Mouse (Mus musculus): ENCODE data around the gene Ski. TPM values are rescaled to one million over a fixed set of nuclear protein-coding genes. Genes with fewer than 3 reads are reported as not detected.

The Ski gene
- polyA plus RNA-seq, 1 experiment from 2014 or later: 11.9 TPM

- no peak overlapping the region for H3K9ac ChIP-seq
- 59% methylated on average over 12 of the region's 12 CpGs for WGBS
- no peaks in the 10 kb centered on the region for H3K27me3 ChIP-seq
These were observed 4.9 kb downstream of the Ski start for GRCm38 (mm10) chr4:155217241-155218103.

GRCm38 (mm10) chr4:155215773-155216630 lies 6.4 kb downstream of the Ski start:
- no peaks in the 10 kb centered on the region for H3K27me3 ChIP-seq
- no peak overlapping the region for H3K4me3 ChIP-seq
- 46% methylated on average over 12 of the region's 12 CpGs for WGBS
- H3K4me1 ChIP-seq (replicated peaks): peaks cover 96% of the 10 kb centered on the region
- ATAC-seq (ENCODE audit: low FRiP score, low read depth): no peak
- no peak overlapping the region; the same call in 1 of the 2 replicates for H3K9ac ChIP-seq
- H3K36me3 ChIP-seq: no peaks in the 10 kb centered on the region
- H3K9me3 ChIP-seq: no peaks in the 10 kb centered on the region
- H3K27ac ChIP-seq (replicated peaks): peak overlapping the region; percentile 54
- peak overlapping the region; percentile 31 for H3K4me2 ChIP-seq

More at GRCm38 (mm10) chr4:155217241-155218103, 4.9 kb downstream of the Ski start:
- H3K4me1 ChIP-seq (replicated peaks): peaks cover 92% of the 10 kb centered on the region
- H3K9me3 ChIP-seq: no peaks in the 10 kb centered on the region
- no peak for ATAC-seq (ENCODE audit: low FRiP score, low read depth)
- H3K4me3 ChIP-seq: no peak overlapping the region
- peak overlapping the region; percentile 94 for H3K4me2 ChIP-seq
- H3K36me3 ChIP-seq: no peaks in the 10 kb centered on the region
- no peak overlapping the region for H3K27ac ChIP-seq (replicated peaks)

GRCm38 (mm10) chr4:155215203-155215602 lies 7.2 kb downstream of the Ski start:
- Histone ChIP-seq H3K27ac (replicated peaks) (peak overlapping the region; percentile 54; the same call in 1 of the 2 replicates), H3K4me2 (peak overlapping the region; percentile 31; the same call in 1 of the 2 replicates), H3K36me3 (no peaks in the 10 kb centered on the region), H3K9ac (no peak overlapping the region), H3K9me3 (no peaks in the 10 kb centered on the region), H3K27me3 (no peaks in the 10 kb centered on the region), H3K4me1 (replicated peaks) (peaks cover 88% of the 10 kb centered on the region), H3K4me3 (no peak overlapping the region)
- WGBS: 50% methylated on average over 9 of the region's 9 CpGs
- ATAC-seq (ENCODE audit: low FRiP score, low read depth): no peak

GRCm38 (mm10) chr4:155214793-155215192 lies 7.6 kb downstream of the Ski start:
- Histone ChIP-seq H3K27ac (replicated peaks) (no peak overlapping the region), H3K4me1 (replicated peaks) (peaks cover 85% of the 10 kb centered on the region), H3K27me3 (no peaks in the 10 kb centered on the region), H3K4me2 (peak overlapping the region; percentile 25), H3K9ac (no peak overlapping the region), H3K36me3 (no peaks in the 10 kb centered on the region), H3K9me3 (no peaks in the 10 kb centered on the region), H3K4me3 (no peak overlapping the region)
- WGBS: 66% methylated on average over 10 of the region's 10 CpGs
- no peak for ATAC-seq (ENCODE audit: low FRiP score, low read depth)

- WGBS: 62% methylated on average over 6 of the region's 6 CpGs
- Histone ChIP-seq H3K27me3 (no peaks in the 10 kb centered on the region), H3K36me3 (no peaks in the 10 kb centered on the region), H3K27ac (replicated peaks) (peak overlapping the region; percentile 32; the same call in 1 of the 2 replicates), H3K9ac (no peak overlapping the region; the same call in 1 of the 2 replicates), H3K4me1 (replicated peaks) (peaks cover 85% of the 10 kb centered on the region), H3K4me3 (no peak overlapping the region), H3K9me3 (no peaks in the 10 kb centered on the region), H3K4me2 (0 out of 2 replicates have a peak overlapping the region, but pooled peaks have one; percentile 25)
- no peak for ATAC-seq (ENCODE audit: low FRiP score, low read depth)
These were observed 8.2 kb downstream of the Ski start for GRCm38 (mm10) chr4:155214188-155214587.

GRCm38 (mm10) chr4:155213752-155214054 lies 8.7 kb downstream of the Ski start:
- no peak overlapping the region for H3K4me3 ChIP-seq
- ATAC-seq (ENCODE audit: low FRiP score, low read depth): peak; percentile 12; the same call in 1 of the 2 replicates
- H3K9me3 ChIP-seq: no peaks in the 10 kb centered on the region
- peaks cover 85% of the 10 kb centered on the region for H3K4me1 ChIP-seq (replicated peaks)
- peak overlapping the region; percentile 32 for H3K27ac ChIP-seq (replicated peaks)
- no peaks in the 10 kb centered on the region for H3K36me3 ChIP-seq
- WGBS: 57% methylated on average over 6 of the region's 6 CpGs
- H3K4me2 ChIP-seq: peak overlapping the region; percentile 9; the same call in 1 of the 2 replicates
- H3K9ac ChIP-seq: no peak overlapping the region; the same call in 1 of the 2 replicates
- H3K27me3 ChIP-seq: no peaks in the 10 kb centered on the region

GRCm38 (mm10) chr4:155213052-155213751 lies 9.2 kb downstream of the Ski start:
- no peaks in the 10 kb centered on the region for H3K9me3 ChIP-seq
- no peaks in the 10 kb centered on the region for H3K27me3 ChIP-seq
- 35% methylated on average over 9 of the region's 9 CpGs for WGBS
- no peak overlapping the region for H3K9ac ChIP-seq
- peaks cover 85% of the 10 kb centered on the region for H3K4me1 ChIP-seq (replicated peaks)
- H3K4me2 ChIP-seq: peak overlapping the region; percentile 9; the same call in 1 of the 2 replicates
- no peak overlapping the region for H3K4me3 ChIP-seq
- no peaks in the 10 kb centered on the region for H3K36me3 ChIP-seq
- peak overlapping the region; percentile 32 for H3K27ac ChIP-seq (replicated peaks)
- ATAC-seq (ENCODE audit: low FRiP score, low read depth): peak; percentile 44; the same call in 1 of the 2 replicates

- no peak for ATAC-seq (ENCODE audit: low FRiP score, low read depth)
These were observed 12.9 kb downstream of the Ski start for GRCm38 (mm10) chr4:155209494-155209893.

GRCm38 (mm10) chr4:155209079-155209478 lies 13.3 kb downstream of the Ski start:
- no peak for ATAC-seq (ENCODE audit: low FRiP score, low read depth)
- no peaks in the 10 kb centered on the region for H3K36me3 ChIP-seq
- no peak overlapping the region for H3K4me2 ChIP-seq
- H3K9ac ChIP-seq: no peak overlapping the region
- H3K9me3 ChIP-seq: no peaks in the 10 kb centered on the region
- no peak overlapping the region for H3K4me3 ChIP-seq
- H3K27ac ChIP-seq (replicated peaks): no peak overlapping the region
- no peaks in the 10 kb centered on the region for H3K27me3 ChIP-seq
- peaks cover 72% of the 10 kb centered on the region for H3K4me1 ChIP-seq (replicated peaks)

More at GRCm38 (mm10) chr4:155209494-155209893, 12.9 kb downstream of the Ski start:
- Histone ChIP-seq H3K36me3 (no peaks in the 10 kb centered on the region), H3K27me3 (no peaks in the 10 kb centered on the region), H3K9ac (no peak overlapping the region), H3K4me3 (no peak overlapping the region), H3K9me3 (no peaks in the 10 kb centered on the region), H3K4me2 (no peak overlapping the region), H3K27ac (replicated peaks) (no peak overlapping the region), H3K4me1 (replicated peaks) (peaks cover 76% of the 10 kb centered on the region)
- WGBS: 90% methylated on average over 5 of the region's 5 CpGs

GRCm38 (mm10) chr4:155208613-155209012 lies 13.8 kb downstream of the Ski start:
- H3K36me3 ChIP-seq: no peaks in the 10 kb centered on the region
- H3K9ac ChIP-seq: no peak overlapping the region
- no peak overlapping the region for H3K4me3 ChIP-seq
- H3K27me3 ChIP-seq: no peaks in the 10 kb centered on the region
- H3K4me2 ChIP-seq: no peak overlapping the region
- no peak overlapping the region for H3K27ac ChIP-seq (replicated peaks)
- ATAC-seq (ENCODE audit: low FRiP score, low read depth): no peak
- peaks cover 68% of the 10 kb centered on the region for H3K4me1 ChIP-seq (replicated peaks)
- H3K9me3 ChIP-seq: no peaks in the 10 kb centered on the region
- 43% methylated on average over 7 of the region's 7 CpGs for WGBS

- H3K9me3 ChIP-seq: no peaks in the 10 kb centered on the region
- no peak for ATAC-seq (ENCODE audit: low FRiP score, low read depth)
- no peak overlapping the region for H3K4me3 ChIP-seq
- 56% methylated on average over 3 of the region's 3 CpGs for WGBS
- H3K4me2 ChIP-seq: no peak overlapping the region; the same call in 1 of the 2 replicates
- H3K4me1 ChIP-seq (replicated peaks): peaks cover 66% of the 10 kb centered on the region
- no peaks in the 10 kb centered on the region for H3K27me3 ChIP-seq
- H3K9ac ChIP-seq: no peak overlapping the region
- no peak overlapping the region; the same call in 1 of the 2 replicates for H3K27ac ChIP-seq (replicated peaks)
- H3K36me3 ChIP-seq: no peaks in the 10 kb centered on the region
These were observed 14.6 kb downstream of the Ski start for GRCm38 (mm10) chr4:155207841-155208240.

All from hindbrain, embryonic 15.5 days (tissue).